Mouse (Mus musculus): ENCODE measurements around the gene Onecut1.

GRCm38 (mm10) chr9:74825102-74825501 lies 36.6 kb upstream of the Onecut1 start:
- TF ChIP-seq GATA1 (IDR thresholded peaks at IDR 0.05; ENCODE audit: low read length), result no peak
- no peak for TF ChIP-seq TAL1 (IDR thresholded peaks at IDR 0.05; ENCODE audit: low read length)
